Comparison of ENCODE assay signal across 22 mouse cellular contexts in the genomic region with DNA sequence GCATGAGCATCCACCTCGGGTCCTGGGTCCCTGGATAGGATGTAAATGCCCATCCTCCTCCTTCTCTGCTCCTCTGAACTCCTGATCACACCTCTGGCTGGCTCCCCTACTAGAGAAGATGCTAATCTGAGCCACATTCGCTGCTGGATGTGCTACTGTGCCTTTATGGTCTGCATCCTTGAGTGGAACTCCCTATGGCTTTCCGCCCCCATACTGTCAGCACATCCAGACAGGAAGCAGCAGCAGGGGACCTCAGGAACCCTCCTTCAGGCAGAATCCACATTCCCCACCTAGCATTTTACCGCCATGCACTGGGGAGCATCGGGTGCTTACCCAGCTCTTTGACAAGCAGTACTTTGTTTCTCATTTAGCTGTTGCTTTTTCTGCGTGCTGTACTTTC.
"Had no signal": no experiment of that assay in that cellular context is flagged by ENCODE, and none has a peak within 500 bp of the region (broad histone marks: within the 10 kb centered on the region; RNA-seq: fewer than 3 reads in every experiment).

No protein-coding gene starts in this region.

- H3K36me3 ChIP-seq: liver, embryonic 15.5 days; lung, embryonic 15.5 days; midbrain, embryonic 13.5 days; midbrain, embryonic 15.5 days; neural tube, embryonic 13.5 days; neural tube, embryonic 15.5 days had no signal

- DNase-seq: liver, postnatal 0 days; lung, adult 2 months; lung, postnatal 14 days; lung, postnatal 36 days; right cerebral cortex, adult 18-20 months; right cerebral cortex, postnatal 25 days; right cerebral cortex, postnatal 4 days; spleen, adult 18-20 months; thymus, adult 18-20 months; thymus, postnatal 14 days; thymus, postnatal 36 days had no signal

- H3K9ac ChIP-seq: liver, embryonic 15.5 days; liver, postnatal 0 days; lung, embryonic 15.5 days; midbrain, embryonic 13.5 days; midbrain, embryonic 15.5 days; neural tube, embryonic 13.5 days; neural tube, embryonic 15.5 days had no signal

- H3K27me3 ChIP-seq: liver, embryonic 15.5 days; lung, embryonic 15.5 days; megakaryocyte, embryonic 14.5 days; midbrain, embryonic 13.5 days; midbrain, embryonic 15.5 days; neural tube, embryonic 13.5 days; neural tube, embryonic 15.5 days had no signal

- H3K9me3 ChIP-seq: liver, embryonic 15.5 days; lung, embryonic 15.5 days; midbrain, embryonic 13.5 days; midbrain, embryonic 15.5 days; neural tube, embryonic 13.5 days; neural tube, embryonic 15.5 days had no signal

- H3K4me1 ChIP-seq: liver, embryonic 15.5 days; lung, embryonic 15.5 days; megakaryocyte, embryonic 14.5 days; midbrain, embryonic 13.5 days; midbrain, embryonic 15.5 days had no signal

- H3K4me2 ChIP-seq: liver, embryonic 15.5 days; lung, embryonic 15.5 days; midbrain, embryonic 11.5 days; midbrain, embryonic 13.5 days; midbrain, embryonic 15.5 days; neural tube, embryonic 13.5 days; neural tube, embryonic 15.5 days had no signal

- H3K27ac ChIP-seq: liver, embryonic 15.5 days; lung, embryonic 15.5 days; macrophage; midbrain, embryonic 13.5 days; midbrain, embryonic 15.5 days; neural tube, embryonic 13.5 days; neural tube, embryonic 15.5 days had no signal

- ATAC-seq: liver, postnatal 0 days; lung, postnatal 0 days; midbrain, embryonic 13.5 days; midbrain, embryonic 15.5 days had no signal

- H3K4me3 ChIP-seq: liver, embryonic 15.5 days; lung, embryonic 15.5 days; megakaryocyte, embryonic 14.5 days; midbrain, embryonic 13.5 days; midbrain, embryonic 15.5 days; myocyte; neural tube, embryonic 13.5 days; neural tube, embryonic 15.5 days had no signal
